Mouse (Mus musculus): ENCODE measurements around the gene Gm4133.
"Not testable (repeated sequence)": the region's sequence is repeated elsewhere in the genome, so short reads cannot be mapped to it uniquely, and the experiment has no call there.

The Gm4133 gene

DNA sequence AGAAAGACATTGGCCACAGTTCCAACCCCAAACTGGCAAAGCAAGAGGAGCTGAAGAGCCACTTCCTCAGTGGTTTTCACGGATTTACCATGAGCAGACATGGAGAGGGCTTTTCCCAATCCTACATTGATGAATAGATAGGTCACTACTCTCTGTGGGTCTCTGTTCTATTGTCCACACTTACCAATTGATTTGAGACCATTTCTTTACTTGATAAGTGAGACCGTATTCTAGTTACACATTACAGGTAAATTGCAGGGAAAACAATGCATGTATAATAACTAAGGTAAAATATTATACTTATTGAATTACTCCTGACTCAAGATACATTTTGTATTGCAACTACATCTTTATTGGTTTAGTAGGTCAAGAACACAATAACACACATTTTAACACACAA, at the start of gene Gm4133:
Gene Gm4133, minus strand, starts transcription at position 101 of the 400 bp plus-strand sequence.
- not testable (repeated sequence) for DNase-seq

DNA sequence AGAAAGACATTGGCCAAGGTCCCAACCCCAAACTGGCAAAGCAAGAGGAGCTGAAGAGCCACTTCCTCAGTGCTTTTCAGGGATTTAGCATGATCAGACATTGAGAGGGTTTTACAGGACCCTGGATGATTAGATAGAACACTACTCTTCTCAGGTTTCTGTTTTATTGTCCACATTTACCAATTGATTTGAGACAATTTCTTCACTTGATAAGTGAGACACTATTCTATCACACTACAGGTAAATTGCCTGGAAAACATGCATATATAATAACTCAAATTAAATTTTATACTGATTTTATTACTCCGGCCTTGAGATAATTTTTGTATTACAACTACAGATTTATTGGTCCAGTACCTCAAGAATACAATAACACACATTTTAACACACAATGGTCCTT, 41.4 kb upstream of the Gm4133 start, which contains the start of gene Gm5728:
Gene Gm5728, minus strand, starts transcription at position 101 of the 400 bp plus-strand sequence.
- not testable (repeated sequence) for DNase-seq
